Mouse (Mus musculus) kidney, postnatal 36 days (tissue): ENCODE measurements at regions not wholly inside any gene's neighbourhood (a gene's known extent, or its start where the extent isn't known, plus 50 kb on each side); places are given as distances from the start of the nearest gene placed in this dataset.
A peak's percentile ranks its signal among the peaks of the same experiment; 100 is the strongest.

Experiments
- DNase-seq, 2 experiments: peaks; one replicate each; pipeline ENCODE4 v3.0.0; 2021 to 2022; ENCODE audit warnings: mixed read lengths in 2 of 2

DNA sequence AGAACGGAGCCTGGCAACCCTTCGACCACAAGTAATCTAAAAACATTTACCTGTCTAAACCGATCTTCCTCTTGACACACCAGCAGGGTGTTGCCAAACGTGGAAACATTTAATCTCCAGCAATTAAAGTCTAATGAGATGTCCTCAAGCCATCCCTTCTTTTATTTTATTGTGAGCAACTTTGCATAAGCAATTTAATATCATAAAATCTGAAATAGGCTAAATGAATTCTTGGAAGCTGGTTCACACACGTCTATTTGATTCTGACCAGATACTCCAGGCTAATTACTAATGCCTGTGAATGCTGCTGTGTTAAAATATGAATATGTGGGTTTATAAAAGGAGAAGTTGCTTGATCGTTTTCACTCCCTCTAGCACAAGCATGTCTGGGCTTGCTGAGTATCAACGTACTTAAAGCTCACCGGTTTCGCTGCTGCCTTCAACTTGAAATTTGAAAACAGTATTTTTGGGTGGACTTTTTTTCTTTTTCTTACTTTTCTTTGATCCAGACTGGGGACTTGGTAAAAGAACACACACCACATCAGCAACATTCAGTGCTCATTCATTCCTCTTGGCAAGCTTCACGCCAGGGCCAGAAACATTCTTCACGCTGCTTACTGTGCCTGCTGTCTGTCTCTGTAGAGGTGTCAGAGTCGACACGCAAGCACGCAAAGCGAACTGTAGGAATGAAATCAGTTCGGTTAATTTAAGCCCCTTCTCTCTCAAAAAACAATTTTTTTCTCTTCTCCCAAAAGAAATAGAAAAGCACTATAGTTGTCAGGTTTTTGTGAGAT is 194.4 kb downstream of the Npr3 start:
- DNase-seq: no peak

- DNase-seq: no peak
These were observed 205.8 kb downstream of the Npr3 start for GRCm38 (mm10) chr15:11701246-11701645.

GRCm38 (mm10) chr15:11699929-11700328 is 207.2 kb downstream of the Npr3 start:
- DNase-seq: no peak

DNA sequence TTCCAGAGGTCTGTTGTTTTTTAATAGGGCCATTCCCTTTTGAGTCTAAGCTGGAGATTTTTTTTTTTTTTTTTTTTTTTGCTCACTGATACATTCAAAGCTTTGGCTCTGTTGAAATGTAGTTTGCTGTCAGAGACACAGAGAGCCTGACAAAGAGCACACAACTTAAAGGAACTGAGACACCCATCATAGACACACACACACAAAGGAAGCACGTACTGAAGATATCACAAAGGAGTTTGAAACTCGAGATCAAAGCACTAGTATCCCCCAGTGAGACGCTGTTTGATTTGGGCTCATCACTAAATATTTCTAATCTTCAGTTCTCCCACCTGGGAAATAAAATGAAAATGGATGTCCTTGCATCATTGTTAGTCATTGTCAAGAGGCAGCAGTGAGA is 210.0 kb downstream of the Npr3 start:
- DNase-seq: no peak

DNA sequence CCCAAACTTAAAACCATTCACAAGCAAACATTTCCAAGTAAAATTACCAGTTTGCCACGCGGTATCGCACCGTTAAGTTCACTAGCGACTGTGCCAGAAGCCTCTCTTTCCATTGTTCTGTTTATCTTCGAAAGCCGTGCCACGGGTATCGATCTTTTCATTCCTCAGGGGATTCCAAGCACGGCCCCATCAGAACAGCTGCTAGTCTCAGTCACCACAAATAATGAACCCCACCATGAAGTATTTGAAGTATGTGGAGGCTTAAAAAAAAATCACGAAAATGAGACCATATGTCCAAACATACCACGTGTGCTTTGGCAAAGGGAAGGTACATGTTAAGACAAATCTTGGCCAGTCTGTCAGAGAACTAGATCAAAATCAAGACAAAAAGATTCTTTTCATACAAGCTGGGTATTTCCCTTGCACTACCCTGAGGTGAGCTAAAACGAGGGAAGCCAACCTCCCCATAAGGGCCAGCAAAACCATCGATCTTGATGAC is 213.3 kb downstream of the Npr3 start:
- DNase-seq: no peak

- DNase-seq: no peak
These were observed 242.2 kb downstream of the Npr3 start for GRCm38 (mm10) chr15:11664839-11665379.

DNA sequence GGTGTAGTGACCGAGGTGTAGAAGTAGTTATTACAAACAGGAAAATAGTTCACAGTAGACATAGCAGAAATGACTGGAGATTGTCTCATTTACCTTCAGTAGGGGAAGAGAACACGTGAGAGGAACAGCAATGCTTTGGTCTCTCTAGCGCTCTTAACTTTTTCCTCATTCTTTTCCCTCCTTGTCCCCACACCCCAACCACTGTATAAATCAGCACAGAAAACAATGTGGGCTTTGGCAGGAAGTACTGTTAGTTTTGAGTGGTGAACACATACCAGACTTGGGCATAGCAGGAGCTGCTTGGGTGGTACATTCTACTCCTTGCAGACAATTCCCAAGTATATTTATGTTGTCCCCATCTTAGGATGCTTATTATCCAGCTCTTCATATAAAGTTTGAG is 251.9 kb downstream of the Npr3 start:
- no peak for DNase-seq

DNA sequence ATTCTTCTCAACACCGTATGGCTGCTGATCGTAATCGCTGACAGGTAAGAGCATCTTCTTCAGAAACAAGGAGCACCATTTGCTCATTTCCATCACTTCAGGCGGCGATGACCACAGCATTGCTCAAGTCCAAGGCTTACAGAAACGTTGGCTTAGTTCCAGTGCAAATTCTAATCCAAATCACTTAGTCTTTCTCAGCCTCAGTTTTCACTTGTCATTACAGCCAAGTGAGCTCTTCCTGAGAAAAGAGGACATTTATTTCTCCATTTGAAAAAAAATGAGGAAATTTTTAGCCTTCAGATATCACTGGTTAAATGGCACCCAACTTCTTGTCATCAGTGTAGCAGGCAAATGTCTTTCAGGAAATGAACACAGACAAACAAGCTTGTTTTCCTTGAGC is 246.8 kb upstream of the Tars start:
- DNase-seq: no peak

DNA sequence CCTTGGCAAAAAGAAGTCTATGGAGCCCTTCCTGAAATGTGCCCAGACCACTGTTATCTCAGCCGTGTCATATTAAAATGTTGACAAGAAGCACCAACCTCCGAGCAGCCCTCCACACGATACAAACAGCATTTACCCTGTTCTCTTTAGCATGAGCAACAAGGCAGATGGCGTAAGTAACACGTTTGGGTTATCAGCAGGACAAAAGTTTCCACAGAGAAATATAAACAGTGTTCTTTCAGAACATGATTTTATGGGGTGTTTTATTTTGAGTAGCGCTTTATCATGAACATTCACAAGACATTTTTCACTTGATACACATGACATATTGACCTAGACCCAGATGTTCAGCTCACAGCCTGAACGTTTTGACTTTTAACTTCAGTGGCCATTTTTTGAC is 245.3 kb upstream of the Tars start:
- DNase-seq: peak in 1 of 2 experiments; percentile 33

GRCm38 (mm10) chr15:11630654-11631053 is 231.2 kb upstream of the Tars start:
- DNase-seq: no peak

DNA sequence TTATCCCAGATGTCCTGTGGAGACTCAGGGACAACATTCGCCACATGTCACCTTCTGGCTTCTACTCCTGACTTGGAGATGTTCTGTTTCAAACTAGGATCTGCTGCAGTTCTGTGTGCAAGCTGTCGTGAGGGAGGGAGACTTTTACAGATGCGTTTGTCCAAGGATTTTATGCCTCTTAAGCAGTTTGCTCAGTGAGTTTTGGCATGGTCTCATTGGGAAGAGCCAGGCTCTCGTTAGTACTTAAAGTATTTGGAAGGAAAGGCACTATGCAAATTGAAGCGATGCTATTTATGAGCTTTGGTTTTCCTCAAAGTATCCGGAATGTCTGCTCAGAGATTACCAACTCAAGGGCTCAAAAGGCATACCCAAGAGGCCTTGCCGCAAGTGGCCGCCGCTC is 227.0 kb upstream of the Tars start:
- DNase-seq: no peak

- no peak for DNase-seq
These were observed 213.0 kb upstream of the Tars start for GRCm38 (mm10) chr15:11612416-11612815.

DNA sequence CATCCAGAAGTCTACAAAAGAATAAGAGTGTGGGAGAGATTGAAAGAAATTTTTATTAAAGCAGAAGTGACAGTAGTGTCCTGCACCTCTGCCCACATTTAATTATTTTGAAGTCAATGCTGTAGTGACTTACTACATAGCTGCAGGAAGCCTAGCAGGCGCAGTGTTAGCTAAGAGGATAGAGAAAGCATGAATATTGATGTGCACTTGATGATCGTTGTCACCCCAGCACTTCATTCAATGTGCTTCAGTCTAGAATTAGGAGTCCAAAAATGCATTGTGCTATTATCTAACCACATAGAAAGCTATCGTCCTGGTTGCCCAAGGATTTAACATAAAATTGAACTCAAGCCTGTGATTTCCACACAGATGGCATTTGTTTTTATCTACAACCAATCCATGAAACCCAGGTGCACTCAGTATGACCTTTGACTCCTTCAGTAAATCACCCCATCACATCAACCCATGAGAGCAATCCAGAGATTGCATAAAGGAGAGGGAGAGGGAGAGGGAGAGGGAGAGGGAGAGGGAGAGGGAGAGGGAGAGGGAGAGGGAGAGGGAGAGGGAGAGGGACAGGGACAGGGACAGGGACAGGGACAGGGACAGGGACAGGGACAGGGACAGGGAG is 210.7 kb upstream of the Tars start:
- no peak for DNase-seq

- DNase-seq: peak in 1 of 2 experiments; percentile 7
These were observed 208.0 kb upstream of the Tars start for GRCm38 (mm10) chr15:11607489-11607888.

- DNase-seq: no peak
These were observed 206.2 kb upstream of the Tars start for GRCm38 (mm10) chr15:11605677-11606076.

- DNase-seq: no peak
These were observed 197.6 kb upstream of the Tars start for GRCm38 (mm10) chr15:11597021-11597420.

DNA sequence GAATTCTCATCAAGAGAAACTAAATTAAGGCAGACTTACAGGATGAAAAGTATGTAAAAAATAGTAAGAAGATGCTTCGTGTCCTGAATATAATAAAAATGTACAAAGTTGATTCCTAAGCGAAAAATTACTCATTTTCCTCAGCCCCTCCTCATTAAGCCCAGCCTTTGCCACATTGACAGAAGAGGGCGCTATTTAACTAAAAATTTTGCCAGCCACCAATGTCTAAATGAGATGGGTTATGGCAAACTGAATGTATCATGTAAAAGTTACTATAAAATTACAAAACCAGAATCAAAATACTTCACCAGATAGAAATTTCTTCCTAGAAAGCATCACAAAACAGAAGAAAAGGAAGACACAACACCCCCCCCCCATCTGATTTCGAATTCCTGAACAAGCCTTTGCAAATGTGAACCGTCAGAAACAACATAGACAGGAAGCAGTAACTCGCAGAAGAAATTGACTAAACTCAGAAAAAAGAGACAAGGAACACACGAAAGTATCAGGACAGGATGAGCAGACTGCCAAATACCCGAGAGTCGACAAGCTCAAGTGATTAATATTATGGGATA is 191.2 kb upstream of the Tars start:
- DNase-seq: peak; percentile 17 to 30

DNA sequence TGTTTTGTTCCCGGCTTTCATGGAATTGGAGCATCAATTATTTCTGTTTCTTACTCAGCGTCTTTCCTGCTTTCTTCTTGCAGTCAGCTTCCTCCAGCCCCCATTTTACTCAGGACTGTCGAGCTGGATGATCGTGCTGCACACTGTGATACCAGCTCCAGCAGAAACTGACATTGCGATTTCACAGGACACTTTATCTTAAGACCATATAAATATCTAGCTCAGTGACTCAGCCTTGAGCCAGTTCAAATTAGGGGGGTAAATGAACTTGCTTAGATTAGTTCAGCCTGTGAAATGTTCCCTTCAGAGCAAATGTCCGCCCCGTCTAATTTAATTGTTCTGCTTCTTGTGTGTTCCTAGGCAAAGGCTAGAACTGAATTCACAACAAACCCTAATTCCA is 190.3 kb upstream of the Tars start:
- no peak for DNase-seq

DNA sequence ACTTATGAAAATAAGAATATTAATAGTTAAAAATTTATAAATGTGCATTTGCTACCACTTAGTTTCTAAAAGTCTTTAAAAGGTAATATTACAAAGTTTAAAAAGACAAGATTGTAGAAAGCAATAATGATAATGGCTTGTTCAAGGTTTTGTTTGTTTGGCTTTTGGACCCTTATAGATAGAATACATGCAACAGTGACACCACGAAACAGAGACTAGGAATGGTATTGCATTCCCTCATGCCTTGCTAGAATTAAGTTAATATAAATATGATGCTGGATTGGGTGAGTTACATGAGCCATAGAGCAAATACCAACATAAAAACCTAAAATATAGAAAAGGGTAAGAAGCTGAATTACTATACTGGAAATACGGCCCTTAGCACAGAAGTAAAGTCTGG is 186.9 kb upstream of the Tars start:
- DNase-seq: no peak

GRCm38 (mm10) chr15:11584155-11584554 is 184.7 kb upstream of the Tars start:
- DNase-seq: no peak

GRCm38 (mm10) chr15:11578331-11578730 is 178.9 kb upstream of the Tars start:
- DNase-seq: no peak

DNA sequence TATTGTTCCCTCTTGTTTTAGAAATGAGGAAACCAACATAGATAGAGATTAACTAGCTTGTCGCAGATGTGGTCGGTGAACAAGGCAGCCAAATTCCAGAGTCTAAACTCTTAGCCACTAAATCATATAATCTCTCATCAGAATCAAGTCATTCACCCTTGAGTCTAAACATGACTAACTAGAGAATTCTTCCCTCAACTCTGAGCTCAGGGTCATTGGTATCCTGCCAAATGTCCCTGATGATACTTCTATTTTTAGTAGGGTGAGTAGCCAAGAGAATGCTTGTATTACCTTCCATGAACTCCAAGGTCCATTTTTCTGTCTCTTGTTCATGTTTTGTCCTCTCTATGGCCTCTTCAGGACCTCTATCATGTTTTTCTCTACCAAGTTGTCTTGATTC is 174.9 kb upstream of the Tars start:
- peak; percentile 60 to 64 for DNase-seq

DNA sequence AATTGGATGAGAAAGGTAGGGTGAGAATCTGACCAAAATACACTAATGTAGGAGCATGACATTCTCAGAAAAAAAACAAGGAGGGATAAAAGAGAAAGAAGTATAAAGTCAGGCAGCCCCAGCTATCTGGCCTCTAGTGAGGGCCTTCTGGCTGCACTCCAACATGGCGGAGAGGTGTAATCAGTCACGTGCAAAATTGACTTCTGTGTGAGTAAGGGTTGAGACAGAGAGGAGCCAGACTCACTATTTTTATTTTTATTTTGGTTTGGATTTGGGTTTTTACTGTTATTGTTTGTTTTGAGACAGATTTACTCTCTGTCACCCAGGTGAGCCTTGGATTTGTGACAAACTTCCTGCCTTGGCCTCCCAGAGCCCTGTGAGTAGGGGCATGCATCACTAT is 174.0 kb upstream of the Tars start:
- DNase-seq: peak; percentile 4 to 68

DNA sequence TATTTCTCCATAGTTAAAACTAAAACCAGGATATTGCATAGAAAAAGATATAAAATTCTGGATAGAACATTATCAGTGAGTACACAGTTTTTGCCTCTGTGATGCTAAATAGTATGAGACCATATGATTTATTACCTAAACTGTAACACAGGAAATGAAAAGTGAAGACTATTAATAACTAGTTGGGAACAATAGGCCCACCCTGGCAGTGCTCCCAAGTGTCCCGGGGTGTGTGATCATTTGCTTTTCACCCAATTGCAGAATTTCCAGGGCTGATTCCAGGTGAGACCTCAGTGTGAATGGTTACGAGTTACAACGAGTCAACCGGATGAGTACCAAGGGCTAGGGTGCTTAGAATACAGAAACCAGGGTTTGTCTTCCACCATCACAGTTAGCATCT is 172.6 kb upstream of the Tars start:
- DNase-seq: peak; percentile 43 to 69
